Mouse (Mus musculus): ENCODE measurements around the gene Cacna1d. TPM values are rescaled to one million over a fixed set of nuclear protein-coding genes. Genes with fewer than 3 reads are reported as not detected.
A peak's percentile ranks its signal among the peaks of the same experiment; 100 is the strongest.

The Cacna1d gene
- polyA plus RNA-seq, 1 experiment from 2014 or later = 0.36 TPM

- ATAC-seq (no peak), DNase-seq (no peak)
- Histone ChIP-seq H3K36me3 (replicated peaks; ENCODE audit: insufficient read depth, low read length) (no peaks in the 10 kb centered on the region), H3K9ac (replicated peaks) (no peak overlapping the region), H3K27me3 (ENCODE audit: insufficient read depth, low read length) (no peaks in the 10 kb centered on the region), H3K4me3 (ENCODE audit: low read depth, low read length) (no peak overlapping the region), H3K27ac (ENCODE audit: low read depth) (no peak overlapping the region), H3K9me3 (ENCODE audit: low read length) (no peaks in the 10 kb centered on the region), H3K4me2 (ENCODE audit: low read depth, low read length) (no peak overlapping the region), H3K4me1 (ENCODE audit: insufficient read depth) (no peaks in the 10 kb centered on the region)
- 73% methylated on average over 7 of the region's 7 CpGs for WGBS (ENCODE audit: insufficient replicate concordance)
- no peak for TF ChIP-seq CTCF (IDR thresholded peaks at IDR 0.05; ENCODE audit: low read depth)
- no peak for TF ChIP-seq EP300 (IDR thresholded peaks at IDR 0.05; ENCODE audit: low read depth)
Measured at GRCm38 (mm10) chr14:30327452-30327851, 163.8 kb downstream of the Cacna1d start.

GRCm38 (mm10) chr14:30327051-30327450 is 164.2 kb downstream of the Cacna1d start:
- WGBS (ENCODE audit: insufficient replicate concordance) = 62% methylated on average over 8 of the region's 8 CpGs
- DNase-seq (no peak), ATAC-seq (no peak)

GRCm38 (mm10) chr14:30326226-30326625 is 165.0 kb downstream of the Cacna1d start:
- H3K27me3 ChIP-seq (ENCODE audit: insufficient read depth, low read length) = no peaks in the 10 kb centered on the region
- no peaks in the 10 kb centered on the region for H3K36me3 ChIP-seq (replicated peaks; ENCODE audit: insufficient read depth, low read length)
- ATAC-seq (no peak), DNase-seq (no peak)
- H3K9me3 ChIP-seq (ENCODE audit: low read length) = no peaks in the 10 kb centered on the region
- H3K4me2 ChIP-seq (ENCODE audit: low read depth, low read length) = no peak overlapping the region
- no peak for TF ChIP-seq CTCF (IDR thresholded peaks at IDR 0.05; ENCODE audit: low read depth)
- TF ChIP-seq EP300 (IDR thresholded peaks at IDR 0.05; ENCODE audit: low read depth) = no peak
- 69% methylated on average over 4 of the region's 4 CpGs for WGBS (ENCODE audit: insufficient replicate concordance)
- H3K4me3 ChIP-seq (ENCODE audit: low read depth, low read length) = no peak overlapping the region
- no peak overlapping the region for H3K27ac ChIP-seq (ENCODE audit: low read depth)
- no peak overlapping the region for H3K9ac ChIP-seq (replicated peaks)
- no peaks in the 10 kb centered on the region for H3K4me1 ChIP-seq (ENCODE audit: insufficient read depth)

More at GRCm38 (mm10) chr14:30327051-30327450, 164.2 kb downstream of the Cacna1d start:
- Histone ChIP-seq H3K4me1 (ENCODE audit: insufficient read depth) (no peaks in the 10 kb centered on the region), H3K9ac (replicated peaks) (no peak overlapping the region), H3K27ac (ENCODE audit: low read depth) (no peak overlapping the region), H3K9me3 (ENCODE audit: low read length) (no peaks in the 10 kb centered on the region), H3K4me3 (ENCODE audit: low read depth, low read length) (no peak overlapping the region), H3K27me3 (ENCODE audit: insufficient read depth, low read length) (no peaks in the 10 kb centered on the region), H3K4me2 (ENCODE audit: low read depth, low read length) (no peak overlapping the region), H3K36me3 (replicated peaks; ENCODE audit: insufficient read depth, low read length) (no peaks in the 10 kb centered on the region)
- TF ChIP-seq CTCF (IDR thresholded peaks at IDR 0.05; ENCODE audit: low read depth) = no peak
- TF ChIP-seq EP300 (IDR thresholded peaks at IDR 0.05; ENCODE audit: low read depth) = no peak

GRCm38 (mm10) chr14:30324994-30325393 is 166.3 kb downstream of the Cacna1d start:
- DNase-seq = no peak
- TF ChIP-seq EP300 (IDR thresholded peaks at IDR 0.05; ENCODE audit: low read depth) (no peak), CTCF (IDR thresholded peaks at IDR 0.05; ENCODE audit: low read depth) (no peak)
- no peak for ATAC-seq

GRCm38 (mm10) chr14:30318715-30319437 is 172.4 kb downstream of the Cacna1d start:
- Histone ChIP-seq H3K36me3 (replicated peaks; ENCODE audit: insufficient read depth, low read length) (no peaks in the 10 kb centered on the region), H3K4me1 (ENCODE audit: insufficient read depth) (no peaks in the 10 kb centered on the region), H3K9me3 (ENCODE audit: low read length) (no peaks in the 10 kb centered on the region), H3K4me3 (ENCODE audit: low read depth, low read length) (no peak overlapping the region), H3K9ac (replicated peaks) (no peak overlapping the region), H3K27me3 (ENCODE audit: insufficient read depth, low read length) (no peaks in the 10 kb centered on the region), H3K4me2 (ENCODE audit: low read depth, low read length) (no peak overlapping the region), H3K27ac (ENCODE audit: low read depth) (no peak overlapping the region)
- WGBS (ENCODE audit: insufficient replicate concordance) = 80% methylated on average over 9 of the region's 9 CpGs
- no peak for ATAC-seq
- DNase-seq = no peak
- no peak for TF ChIP-seq EP300 (IDR thresholded peaks at IDR 0.05; ENCODE audit: low read depth)
- TF ChIP-seq CTCF (IDR thresholded peaks at IDR 0.05; ENCODE audit: low read depth) = no peak

More at GRCm38 (mm10) chr14:30324994-30325393, 166.3 kb downstream of the Cacna1d start:
- H3K4me1 ChIP-seq (ENCODE audit: insufficient read depth) = no peaks in the 10 kb centered on the region
- H3K4me2 ChIP-seq (ENCODE audit: low read depth, low read length) = no peak overlapping the region
- H3K27ac ChIP-seq (ENCODE audit: low read depth) = no peak overlapping the region
- H3K9ac ChIP-seq (replicated peaks) = no peak overlapping the region
- no peak overlapping the region for H3K4me3 ChIP-seq (ENCODE audit: low read depth, low read length)
- H3K9me3 ChIP-seq (ENCODE audit: low read length) = no peaks in the 10 kb centered on the region
- WGBS (ENCODE audit: insufficient replicate concordance) = 64% methylated on average over 5 of the region's 5 CpGs
- no peaks in the 10 kb centered on the region for H3K27me3 ChIP-seq (ENCODE audit: insufficient read depth, low read length)
- no peaks in the 10 kb centered on the region for H3K36me3 ChIP-seq (replicated peaks; ENCODE audit: insufficient read depth, low read length)

- no peaks in the 10 kb centered on the region for H3K9me3 ChIP-seq (ENCODE audit: low read length)
- peak; percentile 10 for DNase-seq
- H3K9ac ChIP-seq (replicated peaks) = no peak overlapping the region
- no peaks in the 10 kb centered on the region for H3K4me1 ChIP-seq (ENCODE audit: insufficient read depth)
- H3K4me2 ChIP-seq (ENCODE audit: low read depth, low read length) = no peak overlapping the region
- H3K27me3 ChIP-seq (ENCODE audit: insufficient read depth, low read length) = no peaks in the 10 kb centered on the region
- H3K27ac ChIP-seq (ENCODE audit: low read depth) = no peak overlapping the region
- no peak for TF ChIP-seq CTCF (IDR thresholded peaks at IDR 0.05; ENCODE audit: low read depth)
- TF ChIP-seq EP300 (IDR thresholded peaks at IDR 0.05; ENCODE audit: low read depth) = no peak
- 85% methylated on average over 12 of the region's 12 CpGs for WGBS (ENCODE audit: insufficient replicate concordance)
- H3K36me3 ChIP-seq (replicated peaks; ENCODE audit: insufficient read depth, low read length) = no peaks in the 10 kb centered on the region
- H3K4me3 ChIP-seq (ENCODE audit: low read depth, low read length) = no peak overlapping the region
- no peak for ATAC-seq
Measured at GRCm38 (mm10) chr14:30318293-30318692, 173.0 kb downstream of the Cacna1d start.

All from liver, postnatal 0 days (tissue).